Mouse (Mus musculus) MEL (cell line): ENCODE data around the gene Prrx2. TPM values are rescaled to one million over a fixed set of nuclear protein-coding genes. Genes with fewer than 3 reads are reported as not detected.
A peak's percentile ranks its signal among the peaks of the same experiment; 100 is the strongest.

Experiments
- DNase-seq: peaks from one replicate; pipeline ENCODE4 v3.0.0; 2011; ENCODE audit warnings: low read depth, low spot score
- H3K27ac ChIP-seq: 2 replicates; pipeline ENCODE4 v1.5.1; 2012; ENCODE audit warnings: low read depth, mild to moderate bottlenecking, control low read depth, low read length, moderate library complexity; ENCODE audit not compliant: control insufficient read depth
- H3K27me3 ChIP-seq, 2 experiments: fragments of 150-350 bp in 1 of 2; sonication (generic) in 1 of 2; 2 replicates each; pipeline ENCODE4 v1.6.1; 2012; ENCODE audit warnings: low read length in 2 of 2, mild to moderate bottlenecking in 2 of 2, improper control_type of control experiment in 1 of 2, moderate library complexity in 1 of 2; ENCODE audit not compliant: insufficient read depth in 2 of 2, control insufficient read depth in 1 of 2
- H3K36me3 ChIP-seq, 2 experiments: 2 replicates each; pipeline ENCODE4 v1.6.1; 2012 to 2014; ENCODE audit warnings: low read length in 2 of 2, improper control_type of control experiment in 1 of 2, inconsistent platforms in 1 of 2, mild to moderate bottlenecking in 1 of 2; ENCODE audit not compliant: insufficient read depth in 2 of 2, control insufficient read depth in 1 of 2
- H3K4me1 ChIP-seq, 2 experiments: fragments of 150-350 bp in 1 of 2; sonication (generic) in 1 of 2; 2 replicates each; pipeline ENCODE4 v1.6.1; 2012; ENCODE audit warnings: low read length in 2 of 2, improper control_type of control experiment in 1 of 2, mild to moderate bottlenecking in 1 of 2; ENCODE audit not compliant: insufficient read depth in 2 of 2, control insufficient read depth in 1 of 2
- H3K4me3 ChIP-seq, 2 experiments: fragments of 150-350 bp in 1 of 2; sonication (generic) in 1 of 2; 2 replicates each; pipeline ENCODE4 v1.5.1; 2012; ENCODE audit warnings: low read depth in 2 of 2, low read length in 2 of 2, mild to moderate bottlenecking in 2 of 2, moderate library complexity in 2 of 2, control low read depth in 1 of 2, improper control_type of control experiment in 1 of 2; ENCODE audit not compliant: control insufficient read depth in 1 of 2, insufficient read depth in 1 of 2
- H3K79me2 ChIP-seq: 2 replicates; pipeline ENCODE4 v1.6.1; 2012; ENCODE audit warnings: mild to moderate bottlenecking, low read length, moderate library complexity; ENCODE audit not compliant: control insufficient read depth, poor library complexity, insufficient read depth
- H3K9ac ChIP-seq: 2 replicates; pipeline ENCODE4 v1.6.1; 2012; ENCODE audit warnings: low read depth, mild to moderate bottlenecking, control low read depth, low read length, moderate library complexity; ENCODE audit not compliant: control insufficient read depth, poor library complexity, severe bottlenecking
- H3K9me3 ChIP-seq: fragments of 150-350 bp; sonication (generic); replicated peaks from 2 replicates; pipeline ENCODE4 v1.6.1; 2012; ENCODE audit warnings: mild to moderate bottlenecking, low read length, improper control_type of control experiment, moderate library complexity; ENCODE audit not compliant: insufficient read depth
- BHLHE40 ChIP-seq: IDR thresholded peaks from 2 replicates; pipeline ENCODE4 v1.6.1; 2012; ENCODE audit warnings: low read depth, mild to moderate bottlenecking, inconsistent platforms, low read length, improper control_type of control experiment, borderline replicate concordance
- CHD1 ChIP-seq: IDR thresholded peaks from 2 replicates; pipeline ENCODE4 v1.6.1; 2012; ENCODE audit warnings: low read depth, mild to moderate bottlenecking, inconsistent platforms, low read length, improper control_type of control experiment
- CHD2 ChIP-seq: IDR thresholded peaks from 2 replicates; pipeline ENCODE4 v1.6.1; 2011; ENCODE audit warnings: low read length, improper control_type of control experiment
- CTCF ChIP-seq, 3 experiments: IDR thresholded peaks in 2 of 3; conservative IDR thresholded peaks in 1 of 3; 2 replicates each; pipeline ENCODE4 v1.5.1; 2011 to 2012; ENCODE audit warnings: low read length in 3 of 3, low read depth in 2 of 3, mild to moderate bottlenecking in 2 of 3, improper control_type of control experiment in 1 of 3, inconsistent platforms in 1 of 3, mixed read lengths in 1 of 3, moderate library complexity in 1 of 3; ENCODE audit not compliant: control insufficient read depth in 1 of 3, insufficient read depth in 1 of 3, poor library complexity in 1 of 3, severe bottlenecking in 1 of 3
- E2F4 ChIP-seq: IDR thresholded peaks from 2 replicates; pipeline ENCODE4 v1.6.1; 2011; ENCODE audit warnings: low read depth, low read length, improper control_type of control experiment, borderline replicate concordance
- ELF1 ChIP-seq: IDR thresholded peaks from 2 replicates; pipeline ENCODE4 v1.6.1; 2014; ENCODE audit warnings: low read depth, mild to moderate bottlenecking, inconsistent platforms, low read length, improper control_type of control experiment, moderate library complexity
- EP300 ChIP-seq, 2 experiments: IDR thresholded peaks; 2 replicates each; pipeline ENCODE4 v1.6.1; 2011; ENCODE audit warnings: improper control_type of control experiment in 2 of 2, low read length in 2 of 2, low read depth in 1 of 2, mild to moderate bottlenecking in 1 of 2
- ETS1 ChIP-seq: IDR thresholded peaks from 2 replicates; pipeline ENCODE4 v1.6.1; 2012; ENCODE audit warnings: low read depth, mild to moderate bottlenecking, inconsistent platforms, low read length, improper control_type of control experiment, moderate library complexity
- GABPA ChIP-seq: IDR thresholded peaks from 2 replicates; pipeline ENCODE4 v1.6.1; 2012; ENCODE audit warnings: low read depth, mild to moderate bottlenecking, inconsistent platforms, low read length, improper control_type of control experiment, moderate library complexity
- HCFC1 ChIP-seq: IDR thresholded peaks from 2 replicates; pipeline ENCODE4 v1.6.1; 2012; ENCODE audit warnings: low read depth, mild to moderate bottlenecking, inconsistent platforms, low read length, improper control_type of control experiment, moderate library complexity
- KAT2A ChIP-seq: conservative IDR thresholded peaks from 2 replicates; pipeline ENCODE4 v1.6.1; 2012; ENCODE audit warnings: low read depth, low read length, improper control_type of control experiment, inconsistent platforms
- MAX ChIP-seq: IDR thresholded peaks from 2 replicates; pipeline ENCODE4 v1.6.1; 2011; ENCODE audit warnings: low read length, improper control_type of control experiment
- MEF2A ChIP-seq: IDR thresholded peaks from 2 replicates; pipeline ENCODE4 v1.6.1; 2014; ENCODE audit warnings: low read depth, mild to moderate bottlenecking, inconsistent platforms, low read length, improper control_type of control experiment; ENCODE audit not compliant: poor library complexity, insufficient replicate concordance, severe bottlenecking; ENCODE audit errors: extremely low read depth
- MXI1 ChIP-seq: IDR thresholded peaks from 2 replicates; pipeline ENCODE4 v1.6.1; 2011; ENCODE audit warnings: mild to moderate bottlenecking, low read depth, low read length, improper control_type of control experiment
- MYB ChIP-seq: IDR thresholded peaks from 2 replicates; pipeline ENCODE4 v1.6.1; 2011; ENCODE audit warnings: mild to moderate bottlenecking, low read depth, low read length, improper control_type of control experiment
- MYC ChIP-seq: IDR thresholded peaks from 2 replicates; pipeline ENCODE4 v1.6.1; 2011; ENCODE audit warnings: low read depth, mild to moderate bottlenecking, low read length, improper control_type of control experiment, moderate library complexity
- NELFE ChIP-seq: IDR thresholded peaks from 2 replicates; pipeline ENCODE4 v1.6.1; 2011; ENCODE audit warnings: low read depth, low read length, improper control_type of control experiment
- POLR2AphosphoS5 ChIP-seq: IDR thresholded peaks from 2 replicates; pipeline ENCODE4 v1.6.1; 2012; ENCODE audit warnings: low read depth, borderline replicate concordance, mild to moderate bottlenecking, inconsistent platforms, low read length, moderate library complexity, mixed read lengths
- RAD21 ChIP-seq: IDR thresholded peaks from 2 replicates; pipeline ENCODE4 v1.6.1; 2011; ENCODE audit warnings: mild to moderate bottlenecking, low read depth, low read length, improper control_type of control experiment
- RCOR1 ChIP-seq: IDR thresholded peaks from 2 replicates; pipeline ENCODE4 v1.6.1; 2012; ENCODE audit warnings: low read depth, mild to moderate bottlenecking, inconsistent platforms, low read length, improper control_type of control experiment
- SMC3 ChIP-seq: IDR thresholded peaks from 2 replicates; pipeline ENCODE4 v1.6.1; 2011; ENCODE audit warnings: low read depth, low read length, improper control_type of control experiment
- UBTF ChIP-seq: IDR thresholded peaks from 2 replicates; pipeline ENCODE4 v1.6.1; 2012; ENCODE audit warnings: low read depth, mild to moderate bottlenecking, inconsistent platforms, low read length, improper control_type of control experiment, moderate library complexity, borderline replicate concordance; ENCODE audit not compliant: insufficient read depth
- ZC3H11A ChIP-seq: IDR thresholded peaks from 2 replicates; pipeline ENCODE4 v1.6.1; 2012; ENCODE audit warnings: low read depth, mild to moderate bottlenecking, inconsistent platforms, low read length, improper control_type of control experiment
- ZMIZ1 ChIP-seq: IDR thresholded peaks from 2 replicates; pipeline ENCODE4 v1.6.1; 2012; ENCODE audit warnings: low read depth, mild to moderate bottlenecking, inconsistent platforms, low read length, improper control_type of control experiment, moderate library complexity
- ZNF384 ChIP-seq: IDR thresholded peaks from 2 replicates; pipeline ENCODE4 v1.6.1; 2012; ENCODE audit warnings: low read depth, mild to moderate bottlenecking, inconsistent platforms, low read length, improper control_type of control experiment
- polyA plus RNA-seq, 2 experiments: library from polyadenylated mRNA; stranded (reverse) in 1 of 2; unstranded in 1 of 2; fragments of >175 nt in 1 of 2; fragments of >200 nt in 1 of 2; gene quantifications; 2 replicates each; pipeline versions ENCODE4 v1.2.1 to v1.2.4; 2012; ENCODE audit warnings: low replicate concordance in 2 of 2, low read depth in 1 of 2; ENCODE audit not compliant: insufficient read length in 2 of 2, insufficient read depth in 1 of 2, missing spikeins in 1 of 2
- total RNA-seq: library from RNA; depleted of rRNA; stranded (reverse); fragments of 300-350 nt; gene quantifications from 2 replicates; pipeline ENCODE4 v1.2.3, GENCODE M21; 2012

The Prrx2 gene
- total and polyA plus RNA-seq, 3 experiments: not detected

- Histone ChIP-seq H3K4me3 (no peak overlapping the region), H3K4me1 (no peaks in the 10 kb centered on the region), H3K27me3 (peaks cover 6 to 12% of the 10 kb centered on the region in 2 experiments), H3K9ac (no peak overlapping the region), H3K36me3 (no peaks in the 10 kb centered on the region), H3K27ac (no peak overlapping the region), H3K79me2 (no peaks in the 10 kb centered on the region), H3K9me3 (no peaks in the 10 kb centered on the region)
- TF ChIP-seq SMC3: peak; percentile 83
- peak; percentile 37 for TF ChIP-seq ZC3H11A
- peak; percentile 53 for TF ChIP-seq RAD21
- TF ChIP-seq GABPA: no peak
- TF ChIP-seq CTCF (IDR thresholded peaks at IDR 0.05 in 2 of 3, conservative IDR thresholded peaks at IDR 0.05 in 1 of 3; ENCODE audit: control insufficient read depth in 1 of 3, insufficient read depth in 1 of 3, low read depth in 2 of 3, low read length in 3 of 3, poor library complexity in 1 of 3, severe bottlenecking in 1 of 3): peak; percentile 65 to 84 (median 80)
- peak; percentile 68 for DNase-seq
These were observed 56.2 kb downstream of the Prrx2 start for GRCm38 (mm10) chr2:30891002-30891401.

- no peak for DNase-seq
- H3K27me3 ChIP-seq: peaks cover 0 to 3% of the 10 kb centered on the region in 2 experiments; a peak in 3 of 4 replicates
- TF ChIP-seq CHD1 (no peak), ETS1 (no peak), EP300 (IDR thresholded peaks at IDR 0.05; ENCODE audit: low read depth in 1 of 2, low read length in 2 of 2) (no peak), GABPA (no peak), HCFC1 (no peak), ELF1 (no peak), MYC (no peak), MXI1 (no peak), NELFE (no peak), MAX (no peak), MYB (no peak)
- TF ChIP-seq, all 39 proteins: peak for 0
- Histone ChIP-seq H3K4me3 (no peak overlapping the region), H3K36me3 (no peaks in the 10 kb centered on the region), H3K9ac (no peak overlapping the region), H3K9me3 (no peaks in the 10 kb centered on the region), H3K79me2 (no peaks in the 10 kb centered on the region), H3K4me1 (no peaks in the 10 kb centered on the region), H3K27ac (no peak overlapping the region)
These were observed 58.6 kb downstream of the Prrx2 start for GRCm38 (mm10) chr2:30893399-30893798.

GRCm38 (mm10) chr2:30893946-30894345 is 59.2 kb downstream of the Prrx2 start:
- Histone ChIP-seq H3K9ac (no peak overlapping the region), H3K9me3 (no peaks in the 10 kb centered on the region), H3K27ac (no peak overlapping the region), H3K79me2 (no peaks in the 10 kb centered on the region), H3K4me1 (no peaks in the 10 kb centered on the region), H3K4me3 (no peak overlapping the region), H3K36me3 (no peaks in the 10 kb centered on the region), H3K27me3 (peaks cover 0 to 2% of the 10 kb centered on the region in 2 experiments; a peak in 2 of 4 replicates)
- DNase-seq: no peak
- TF ChIP-seq RAD21 (no peak), NELFE (no peak), UBTF (no peak), E2F4 (no peak), RCOR1 (no peak), EP300 (IDR thresholded peaks at IDR 0.05; ENCODE audit: low read depth in 1 of 2, low read length in 2 of 2) (no peak), CTCF (IDR thresholded peaks at IDR 0.05 in 2 of 3, conservative IDR thresholded peaks at IDR 0.05 in 1 of 3; ENCODE audit: control insufficient read depth in 1 of 3, insufficient read depth in 1 of 3, low read depth in 2 of 3, low read length in 3 of 3, poor library complexity in 1 of 3, severe bottlenecking in 1 of 3) (no peak), BHLHE40 (no peak), MYB (no peak), CHD2 (no peak), ZNF384 (no peak), GABPA (no peak), POLR2AphosphoS5 (no peak), MEF2A (no peak), KAT2A (no peak), ZMIZ1 (no peak), MXI1 (no peak), MAX (no peak), MYC (no peak)
